Mouse (Mus musculus): ENCODE measurements around the gene Ccz1.

- no peak for TF ChIP-seq CTCF (IDR thresholded peaks at IDR 0.05; ENCODE audit: low read depth, low read length)
- TF ChIP-seq POLR2A (IDR thresholded peaks at IDR 0.05; ENCODE audit: borderline replicate concordance, low read depth, low read length) = no peak
Measured at GRCm38 (mm10) chr5:144015845-144016244, 1.2 kb upstream of the Ccz1 start.
